Mouse (Mus musculus): ENCODE data around the gene Idh3a.

GRCm38 (mm10) chr9:54544212-54544953, 41.8 kb upstream of the Idh3a start:
- TF ChIP-seq CTCF (IDR thresholded peaks at IDR 0.05; ENCODE audit: control insufficient read depth, insufficient read depth, insufficient read length) = no peak
- no peak for TF ChIP-seq MAX (IDR thresholded peaks at IDR 0.05)
